Comparison of ENCODE assay signal across 8 mouse cellular contexts in genomic region chr19:27780030-27780429, GRCm38 (mm10).
DNase-seq lines count a peak whose midpoint lies in the region; ATAC-seq and TF ChIP-seq lines count a peak whose summit lies in the region.

No protein-coding gene starts in this region.

- no peak overlapping the region for H3K4me2 ChIP-seq in forebrain, embryonic 11.5 days (ENCODE audit: low read depth, low read length, severe bottlenecking)
- H3K4me2 ChIP-seq in forebrain, embryonic 15.5 days (replicated peaks): no peak overlapping the region

- no peaks in the 10 kb centered on the region; the same call in 1 of the 2 replicates for H3K36me3 ChIP-seq in forebrain, embryonic 11.5 days (ENCODE audit: control insufficient read depth, insufficient read depth, low read length)
- peaks cover 21% of the 10 kb centered on the region for H3K36me3 ChIP-seq in forebrain, embryonic 15.5 days

- WGBS in forebrain, embryonic 11.5 days: 63% methylated on average over 4 of the region's 4 CpGs
- WGBS in forebrain, embryonic 15.5 days: 63% methylated on average over 4 of the region's 4 CpGs
- 67% methylated on average over 4 of the region's 4 CpGs for WGBS in lung, adult 2 months

- no peak overlapping the region for H3K4me3 ChIP-seq in forebrain, embryonic 11.5 days (ENCODE audit: low read depth, low read length)
- H3K4me3 ChIP-seq in forebrain, embryonic 15.5 days: no peak overlapping the region
- no peak overlapping the region for H3K4me3 ChIP-seq in lung, adult 2 months (replicated peaks; ENCODE audit: extremely low read depth, low read depth, low read length)

- H3K4me1 ChIP-seq in forebrain, embryonic 11.5 days (replicated peaks; ENCODE audit: control insufficient read depth, insufficient read depth, low read length): no peaks in the 10 kb centered on the region
- H3K4me1 ChIP-seq in forebrain, embryonic 15.5 days: no peaks in the 10 kb centered on the region
- no peaks in the 10 kb centered on the region for H3K4me1 ChIP-seq in lung, adult 2 months (ENCODE audit: control insufficient read depth, insufficient read depth, low read length)

- ATAC-seq in forebrain, embryonic 11.5 days (replicated peaks; ENCODE audit: low FRiP score): no peak
- ATAC-seq in forebrain, embryonic 15.5 days (replicated peaks): no peak

- no peak overlapping the region for H3K9ac ChIP-seq in forebrain, embryonic 11.5 days (ENCODE audit: low read length)
- no peak overlapping the region for H3K9ac ChIP-seq in forebrain, embryonic 15.5 days (replicated peaks)

- no peak overlapping the region for H3K27ac ChIP-seq in forebrain, embryonic 11.5 days (ENCODE audit: low read depth, low read length)
- H3K27ac ChIP-seq in forebrain, embryonic 15.5 days (replicated peaks): no peak overlapping the region

- DNase-seq in forebrain, embryonic 11.5 days (ENCODE audit: low spot score): peak; percentile 54
- DNase-seq in spleen, adult 12 weeks (ENCODE audit: low spot score): peak; percentile 2
- no peak for DNase-seq in spleen, adult 18-20 months
- peak; percentile 33 for DNase-seq in cerebellum, adult 9-11 months
- peak; percentile 31 for DNase-seq in lung, adult 2 months
- DNase-seq in right cerebral cortex, postnatal 25 days: no peak
- no peak for DNase-seq in right cerebral cortex, postnatal 10 days (ENCODE audit: low spot score in 2 of 2)

- H3K9me3 ChIP-seq in forebrain, embryonic 11.5 days (ENCODE audit: control insufficient read depth, low read length): no peaks in the 10 kb centered on the region
- H3K9me3 ChIP-seq in forebrain, embryonic 15.5 days: no peaks in the 10 kb centered on the region

- H3K27me3 ChIP-seq in forebrain, embryonic 11.5 days (ENCODE audit: control insufficient read depth, insufficient read depth, low read length): no peaks in the 10 kb centered on the region
- no peaks in the 10 kb centered on the region for H3K27me3 ChIP-seq in forebrain, embryonic 15.5 days

- no peak for TF ChIP-seq POLR2A in lung, adult 2 months (IDR thresholded peaks at IDR 0.05; ENCODE audit: borderline replicate concordance, extremely low read depth, low read depth, low read length)

- peak; percentile 29 for TF ChIP-seq CTCF in lung, adult 2 months (IDR thresholded peaks at IDR 0.05; ENCODE audit: insufficient read depth, low read length)

Comparison
In these comparisons a context has a peak if more than half of its experiments do, and no peak if none do; other contexts are left out.
1. DNase-seq: peak in forebrain, embryonic 11.5 days (single experiment), spleen, adult 12 weeks (single experiment), cerebellum, adult 9-11 months (single experiment) and lung, adult 2 months (single experiment); none in spleen, adult 18-20 months (0 of 2), right cerebral cortex, postnatal 25 days (single experiment) and right cerebral cortex, postnatal 10 days (0 of 2).